Mouse (Mus musculus) myocyte (in vitro differentiated cells): ENCODE results near the gene Syt1.

Experiments
- CEBPB ChIP-seq: IDR thresholded peaks from 2 replicates; pipeline ENCODE4 v1.6.1; 2011; ENCODE audit warnings: mild to moderate bottlenecking, moderate library complexity; ENCODE audit not compliant: poor library complexity, insufficient read depth, severe bottlenecking
- E2F4 ChIP-seq: IDR thresholded peaks from one replicate; pipeline ENCODE4 v1.6.1; 2011; ENCODE audit warnings: mild to moderate bottlenecking, control low read depth, moderate library complexity; ENCODE audit not compliant: insufficient read depth
- MAX ChIP-seq: IDR thresholded peaks from one replicate; pipeline ENCODE4 v1.6.1; 2011; ENCODE audit warnings: low read depth, mild to moderate bottlenecking, control low read depth
- MYOD1 ChIP-seq, 3 experiments: IDR thresholded peaks; one replicate each; pipeline ENCODE4 v1.6.1; 2011; ENCODE audit warnings: control low read depth in 2 of 3, low read depth in 2 of 3, mild to moderate bottlenecking in 2 of 3, moderate library complexity in 1 of 3; ENCODE audit not compliant: insufficient read length in 2 of 3, control insufficient read depth in 1 of 3
- MYOG ChIP-seq, 3 experiments: IDR thresholded peaks; one replicate each; pipeline ENCODE4 v1.6.1; 2011; ENCODE audit warnings: control low read depth in 2 of 3, low read depth in 2 of 3, mild to moderate bottlenecking in 2 of 3; ENCODE audit not compliant: insufficient read length in 2 of 3, control insufficient read depth in 1 of 3, insufficient read depth in 1 of 3
- POLR2A ChIP-seq: IDR thresholded peaks from one replicate; pipeline ENCODE4 v1.6.1; 2011; ENCODE audit warnings: low read depth, mild to moderate bottlenecking, control low read depth, moderate library complexity; ENCODE audit not compliant: insufficient read length
- POLR2AphosphoS2 ChIP-seq: IDR thresholded peaks from one replicate; pipeline ENCODE4 v1.6.1; 2011; ENCODE audit warnings: low read depth, control low read depth; ENCODE audit not compliant: insufficient read length
- REST ChIP-seq: IDR thresholded peaks from one replicate; pipeline ENCODE4 v1.6.1; 2011; ENCODE audit warnings: mild to moderate bottlenecking, control low read depth, moderate library complexity; ENCODE audit not compliant: insufficient read depth, insufficient read length
- SRF ChIP-seq: IDR thresholded peaks from one replicate; pipeline ENCODE4 v1.6.1; 2011; ENCODE audit warnings: low read depth; ENCODE audit not compliant: control insufficient read depth, insufficient read length
- TCF12 ChIP-seq: IDR thresholded peaks from one replicate; pipeline ENCODE4 v1.6.1; 2011; ENCODE audit warnings: mild to moderate bottlenecking, control low read depth; ENCODE audit not compliant: poor library complexity, insufficient read depth, severe bottlenecking
- USF1 ChIP-seq: IDR thresholded peaks from one replicate; pipeline ENCODE4 v1.6.1; 2011; ENCODE audit warnings: low read depth, mild to moderate bottlenecking, control low read depth, moderate library complexity

- TF ChIP-seq POLR2AphosphoS2, result no peak
- TF ChIP-seq MAX, result no peak
- TF ChIP-seq POLR2A, result no peak
- no peak for TF ChIP-seq E2F4
- TF ChIP-seq TCF12, result no peak
- TF ChIP-seq MYOD1 (IDR thresholded peaks at IDR 0.05; ENCODE audit: control insufficient read depth in 1 of 3, insufficient read length in 2 of 3, low read depth in 2 of 3), result no peak
- TF ChIP-seq SRF, result no peak
- no peak for TF ChIP-seq CEBPB
- no peak for TF ChIP-seq USF1
- no peak for TF ChIP-seq MYOG (IDR thresholded peaks at IDR 0.05; ENCODE audit: control insufficient read depth in 1 of 3, insufficient read depth in 1 of 3, insufficient read length in 2 of 3, low read depth in 2 of 3)
- no peak for TF ChIP-seq REST
Measured at GRCm38 (mm10) chr10:108837434-108837833, 173.3 kb downstream of the Syt1 start.
